Mouse (Mus musculus) olfactory bulb, adult 2 months (tissue): Measurements from ENCODE around the gene Rrbp1. TPM values are rescaled to one million over a fixed set of nuclear protein-coding genes. Genes with fewer than 3 reads are reported as not detected.
A peak's percentile ranks its signal among the peaks of the same experiment; 100 is the strongest.

Experiments used
- H3K27ac ChIP-seq: fragments of 200-500 bp; 2 replicates; pipeline ENCODE4 v1.5.1; 2012; ENCODE audit warnings: low read depth, low read length; ENCODE audit not compliant: insufficient read depth
- H3K4me1 ChIP-seq: fragments of 200-500 bp; 2 replicates; pipeline ENCODE4 v1.6.1; 2012; ENCODE audit warnings: low read length; ENCODE audit not compliant: control insufficient read depth, insufficient read depth
- H3K4me3 ChIP-seq: fragments of 200-500 bp; 2 replicates; pipeline ENCODE4 v1.5.1; 2012; ENCODE audit warnings: mild to moderate bottlenecking, low read depth, low read length, moderate library complexity; ENCODE audit not compliant: insufficient read depth
- CTCF ChIP-seq: fragments of 200-500 bp; IDR thresholded peaks from 2 replicates; pipeline ENCODE4 v1.5.1; 2012; ENCODE audit warnings: low read depth, mild to moderate bottlenecking, low read length, moderate library complexity; ENCODE audit not compliant: insufficient read depth
- POLR2A ChIP-seq: fragments of 200-500 bp; IDR thresholded peaks from 2 replicates; pipeline ENCODE4 v1.6.1; 2012; ENCODE audit warnings: mild to moderate bottlenecking, low read depth, low read length, moderate library complexity; ENCODE audit not compliant: insufficient read depth
- WGBS: fragments of 180-500 bp; shearing (Covaris S2); methylation state at CpG from one replicate; pipeline ENCODE4 v1.1.7; 2018; 5-methylcytosine and 5-hydroxymethylcytosine counted together
- polyA plus RNA-seq: library from polyadenylated mRNA; stranded (reverse); fragments of >200 nt; gene quantifications from 2 replicates; pipeline ENCODE4 v1.2.4, GENCODE M21; 2012; ENCODE audit warnings: low replicate concordance; ENCODE audit not compliant: missing spikeins, insufficient read depth, insufficient read length

The Rrbp1 gene
- polyA plus RNA-seq, 1 experiment: 180 TPM

GRCm38 (mm10) chr2:144030791-144031190, 19.7 kb upstream of the Rrbp1 start:
- WGBS: 96% methylated on average over 7 of the region's 7 CpGs
- TF ChIP-seq CTCF: no peak
- no peak for TF ChIP-seq POLR2A
- Histone ChIP-seq H3K27ac (no peak overlapping the region), H3K4me3 (no peak overlapping the region), H3K4me1 (no peaks in the 10 kb centered on the region)

- 83% methylated on average over 4 of the region's 4 CpGs for WGBS
- Histone ChIP-seq H3K27ac (no peak overlapping the region), H3K4me1 (no peaks in the 10 kb centered on the region), H3K4me3 (no peak overlapping the region)
- TF ChIP-seq CTCF (no peak), POLR2A (no peak)
Observed at GRCm38 (mm10) chr2:144026456-144026855, 15.4 kb upstream of the Rrbp1 start.

- TF ChIP-seq CTCF: no peak
- TF ChIP-seq POLR2A: no peak
- WGBS: 97% methylated on average over 9 of the region's 9 CpGs
- H3K27ac ChIP-seq: no peak overlapping the region
Observed at GRCm38 (mm10) chr2:144025361-144025760, 14.3 kb upstream of the Rrbp1 start.

GRCm38 (mm10) chr2:144022441-144022840, 11.4 kb upstream of the Rrbp1 start:
- TF ChIP-seq POLR2A (no peak), CTCF (no peak)
- WGBS: 88% methylated on average over 3 of the region's 3 CpGs
- no peak overlapping the region for H3K4me3 ChIP-seq
- no peak overlapping the region for H3K27ac ChIP-seq
- H3K4me1 ChIP-seq: no peaks in the 10 kb centered on the region

More at GRCm38 (mm10) chr2:144025361-144025760, 14.3 kb upstream of the Rrbp1 start:
- H3K4me1 ChIP-seq: no peaks in the 10 kb centered on the region
- no peak overlapping the region for H3K4me3 ChIP-seq

GRCm38 (mm10) chr2:144019971-144020370, 8.9 kb upstream of the Rrbp1 start:
- WGBS: 70% methylated on average over 2 of the region's 2 CpGs
- H3K4me1 ChIP-seq: no peaks in the 10 kb centered on the region
- H3K27ac ChIP-seq: no peak overlapping the region
- TF ChIP-seq CTCF (no peak), POLR2A (no peak)
- H3K4me3 ChIP-seq: no peak overlapping the region

- no peak for TF ChIP-seq POLR2A
- no peak for TF ChIP-seq CTCF
- no peak overlapping the region for H3K27ac ChIP-seq
- H3K4me3 ChIP-seq: no peak overlapping the region
- H3K4me1 ChIP-seq: no peaks in the 10 kb centered on the region
- 89% methylated on average over 9 of the region's 9 CpGs for WGBS
Observed at GRCm38 (mm10) chr2:144015861-144016260, 4.8 kb upstream of the Rrbp1 start.

GRCm38 (mm10) chr2:144014481-144014880, 3.4 kb upstream of the Rrbp1 start:
- TF ChIP-seq POLR2A (no peak), CTCF (no peak)
- Histone ChIP-seq H3K4me1 (peaks cover 8% of the 10 kb centered on the region), H3K4me3 (no peak overlapping the region), H3K27ac (no peak overlapping the region)
- 63% methylated on average over 5 of the region's 5 CpGs for WGBS

GRCm38 (mm10) chr2:144014051-144014450, 3.0 kb upstream of the Rrbp1 start:
- H3K4me1 ChIP-seq: peaks cover 9% of the 10 kb centered on the region
- WGBS: 91% methylated on average over 11 of the region's 11 CpGs
- no peak for TF ChIP-seq CTCF
- no peak for TF ChIP-seq POLR2A
- no peak overlapping the region for H3K4me3 ChIP-seq
- no peak overlapping the region for H3K27ac ChIP-seq

- H3K4me3 ChIP-seq: peak overlapping the region; percentile 85
- 1% methylated on average over 105 of the region's 107 CpGs for WGBS
- H3K4me1 ChIP-seq: peaks cover 9% of the 10 kb centered on the region
- H3K27ac ChIP-seq: 0 out of 2 replicates have a peak overlapping the region, but pooled peaks have one; percentile 10
- TF ChIP-seq POLR2A: no peak
- TF ChIP-seq CTCF: peak; percentile 72
Observed at GRCm38 (mm10) chr2:144010282-144011044, 600 bp downstream of the Rrbp1 start.
